Mouse (Mus musculus) liver, adult 2 months (tissue): Measurements from ENCODE around the gene Gm10721. TPM values are rescaled to one million over a fixed set of nuclear protein-coding genes. Genes with fewer than 3 reads are reported as not detected.
"Not testable (repeated sequence)": the region's sequence is repeated elsewhere in the genome, so short reads cannot be mapped to it uniquely, and the experiment has no call there.

Source experiments
- DNase-seq: peaks from one replicate; pipeline ENCODE4 v3.0.0-alpha.2; 2011; ENCODE audit warnings: low read depth, low spot score; ENCODE audit errors: extremely low read depth
- H3K27ac ChIP-seq: fragments of 200-500 bp; replicated peaks from 2 replicates; pipeline ENCODE4 v1.5.1; 2012; ENCODE audit warnings: low read depth, mild to moderate bottlenecking, control low read depth, inconsistent platforms, low read length; ENCODE audit not compliant: insufficient read depth
- H3K27me3 ChIP-seq: fragments of 200-500 bp; 2 replicates; pipeline ENCODE4 v1.6.1; 2012; ENCODE audit warnings: mild to moderate bottlenecking, moderate library complexity, low read length, inconsistent platforms; ENCODE audit not compliant: control insufficient read depth, insufficient read depth
- H3K36me3 ChIP-seq: fragments of 200-500 bp; 2 replicates; pipeline ENCODE4 v1.6.1; 2012; ENCODE audit warnings: low read length, inconsistent platforms; ENCODE audit not compliant: control insufficient read depth, insufficient read depth
- H3K4me1 ChIP-seq: fragments of 200-500 bp; 2 replicates; pipeline ENCODE4 v1.6.1; 2011; ENCODE audit warnings: low read length; ENCODE audit not compliant: control insufficient read depth, insufficient read depth
- H3K4me3 ChIP-seq: fragments of 200-500 bp; 2 replicates; pipeline ENCODE4 v1.5.1; 2011; ENCODE audit warnings: low read depth, mild to moderate bottlenecking, control low read depth, low read length, moderate library complexity; ENCODE audit not compliant: insufficient read depth
- H3K79me2 ChIP-seq: fragments of 200-500 bp; 2 replicates; pipeline ENCODE4 v1.6.1; 2012; ENCODE audit warnings: inconsistent platforms, mild to moderate bottlenecking, low read length, moderate library complexity; ENCODE audit not compliant: control insufficient read depth, insufficient read depth
- H3K9ac ChIP-seq: fragments of 200-500 bp; 2 replicates; pipeline ENCODE4 v1.6.1; 2012; ENCODE audit warnings: low read depth, mild to moderate bottlenecking, control low read depth, inconsistent platforms, low read length
- WGBS: fragments of 180-500 bp; shearing (Covaris S2); methylation state at CpG from one replicate; pipeline ENCODE4 v1.1.7; 2018; 5-methylcytosine and 5-hydroxymethylcytosine counted together
- polyA plus RNA-seq: library from polyadenylated mRNA; depleted of rRNA; stranded (reverse); fragments of >200 nt; gene quantifications from 2 replicates; pipeline ENCODE4 v1.2.3, GENCODE M21; 2012
- total RNA-seq: library from RNA; depleted of rRNA; stranded (reverse); fragments of >200 nt; gene quantifications from 2 replicates; pipeline ENCODE4 v1.2.3, GENCODE M21; 2014

Gene Gm10721
- total and polyA plus RNA-seq, 2 experiments = not detected

DNA sequence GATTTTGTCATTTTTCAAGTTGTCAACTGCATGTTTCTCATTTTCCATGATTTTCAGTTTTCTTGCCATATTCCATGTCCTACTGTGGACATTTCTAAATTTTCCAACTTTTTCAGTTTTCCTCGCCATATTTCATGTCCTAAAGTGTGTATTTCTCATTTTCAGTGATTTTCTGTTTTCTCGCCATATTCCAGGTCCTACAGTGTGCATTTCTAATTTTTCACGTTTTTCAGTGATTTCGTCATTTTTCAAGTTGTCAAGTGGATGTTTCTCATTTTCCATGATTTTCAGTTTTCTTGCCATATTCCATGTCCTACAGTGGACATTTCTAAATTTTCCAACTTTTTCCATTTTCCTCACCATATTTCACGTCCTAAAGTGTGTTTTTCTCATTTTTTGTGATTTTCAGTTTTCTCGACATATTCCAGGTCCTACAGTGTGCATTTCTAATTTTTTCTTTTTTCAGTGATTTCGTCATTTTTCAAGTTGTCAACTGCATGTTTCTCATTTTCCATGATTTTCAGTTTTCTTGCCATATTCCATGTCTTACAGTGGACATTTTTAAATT is 802 bp upstream of the Gm10721 start:
- not testable (repeated sequence) for H3K27ac ChIP-seq, H3K4me3 ChIP-seq, H3K4me1 ChIP-seq, H3K36me3 ChIP-seq, H3K79me2 ChIP-seq, H3K27me3 ChIP-seq, DNase-seq, H3K9ac ChIP-seq
- 86% methylated on average over 3 of the region's 7 CpGs for WGBS

DNA sequence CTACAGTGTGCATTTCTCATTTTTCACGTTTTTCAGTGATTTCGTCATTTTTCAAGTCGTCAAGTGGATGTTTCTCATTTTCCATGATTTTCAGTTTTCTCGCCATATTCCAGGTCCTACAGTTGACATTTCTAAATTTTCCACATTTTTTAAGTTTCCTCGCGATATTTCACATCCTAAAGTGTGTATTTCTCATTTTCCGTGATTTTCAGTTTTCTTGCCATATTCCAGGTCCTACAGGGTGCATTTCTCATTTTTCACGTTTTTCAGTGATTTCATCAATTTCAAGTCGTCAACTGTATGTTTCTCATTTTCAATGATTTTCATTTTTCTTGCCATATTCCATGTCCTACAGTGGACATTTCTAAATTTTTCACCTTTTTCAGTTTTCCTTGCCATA is 2.4 kb downstream of the Gm10721 start, which contains the start of gene Gm10720:
Gm10720 (plus strand) TSS at position 301 of the 400 bp plus-strand sequence.
- WGBS = 66% methylated on average over 5 of the region's 9 CpGs
- H3K27me3 ChIP-seq, H3K36me3 ChIP-seq, H3K4me3 ChIP-seq, H3K4me1 ChIP-seq, H3K9ac ChIP-seq, DNase-seq, H3K27ac ChIP-seq, H3K79me2 ChIP-seq: not testable (repeated sequence)

DNA sequence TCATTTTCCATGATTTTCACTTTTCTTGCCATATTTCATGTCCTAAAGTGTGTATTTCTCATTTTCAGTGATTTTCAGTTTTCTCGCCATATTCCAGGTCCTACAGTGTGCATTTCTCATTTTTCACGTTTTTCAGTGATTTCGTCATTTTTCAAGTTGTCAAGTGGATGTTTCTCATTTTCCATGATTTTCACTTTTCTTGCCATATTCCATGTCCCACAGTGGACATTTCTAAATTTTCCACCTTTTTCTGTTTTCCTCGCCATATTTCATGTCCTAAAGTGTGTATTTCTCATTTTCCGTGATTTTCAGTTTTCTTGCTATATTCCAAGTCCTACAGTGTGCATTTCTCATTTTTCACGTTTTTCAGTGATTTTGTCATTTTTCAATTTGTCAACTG is 3.0 kb downstream of the Gm10721 start:
- not testable (repeated sequence) for H3K4me3 ChIP-seq, H3K27ac ChIP-seq, H3K4me1 ChIP-seq, H3K27me3 ChIP-seq, H3K9ac ChIP-seq, DNase-seq, H3K79me2 ChIP-seq, H3K36me3 ChIP-seq
- WGBS = 79% methylated on average over 6 of the region's 6 CpGs

DNA sequence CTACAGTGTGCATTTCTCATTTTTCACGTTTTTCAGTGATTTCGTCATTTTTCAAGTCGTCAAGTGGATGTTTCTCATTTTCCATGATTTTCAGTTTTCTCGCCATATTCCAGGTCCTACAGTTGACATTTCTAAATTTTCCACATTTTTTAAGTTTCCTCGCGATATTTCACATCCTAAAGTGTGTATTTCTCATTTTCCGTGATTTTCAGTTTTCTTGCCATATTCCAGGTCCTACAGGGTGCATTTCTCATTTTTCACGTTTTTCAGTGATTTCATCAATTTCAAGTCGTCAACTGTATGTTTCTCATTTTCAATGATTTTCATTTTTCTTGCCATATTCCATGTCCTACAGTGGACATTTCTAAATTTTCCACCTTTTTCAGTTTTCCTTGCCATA is 4.2 kb downstream of the Gm10721 start, which contains the start of gene Gm10719:
Gm10719 (plus strand) TSS at position 301 of the 400 bp plus-strand sequence.
- WGBS = 69% methylated on average over 1 of the region's 9 CpGs

DNA sequence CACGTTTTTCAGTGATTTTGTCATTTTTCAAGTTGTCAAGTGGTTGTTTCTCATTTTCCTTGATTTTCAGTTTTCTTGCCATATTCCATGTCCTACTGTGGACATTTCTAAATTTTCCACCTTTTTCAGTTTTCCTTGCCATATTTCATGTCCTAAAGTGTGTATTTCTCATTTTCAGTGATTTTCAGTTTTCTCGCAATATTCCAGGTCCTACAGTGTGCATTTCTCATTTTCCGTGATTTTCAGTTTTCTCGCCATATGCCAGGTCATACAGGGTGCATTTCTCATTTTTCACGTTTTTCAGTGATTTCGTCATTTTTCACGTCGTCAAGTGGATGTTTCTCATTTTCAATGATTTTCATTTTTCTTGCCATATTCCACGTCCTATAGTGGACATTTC is 6.0 kb downstream of the Gm10721 start:
- not testable (repeated sequence) for H3K79me2 ChIP-seq, DNase-seq, H3K9ac ChIP-seq, H3K36me3 ChIP-seq, H3K27me3 ChIP-seq, H3K27ac ChIP-seq, H3K4me3 ChIP-seq, H3K4me1 ChIP-seq
- 63% methylated on average over 9 of the region's 9 CpGs for WGBS

More for the DNA sequence above, 4.2 kb downstream of the Gm10721 start, which contains the start of gene Gm10719:
- not testable (repeated sequence) for H3K9ac ChIP-seq, H3K4me1 ChIP-seq, H3K36me3 ChIP-seq, H3K27me3 ChIP-seq, DNase-seq, H3K4me3 ChIP-seq, H3K79me2 ChIP-seq, H3K27ac ChIP-seq

DNA sequence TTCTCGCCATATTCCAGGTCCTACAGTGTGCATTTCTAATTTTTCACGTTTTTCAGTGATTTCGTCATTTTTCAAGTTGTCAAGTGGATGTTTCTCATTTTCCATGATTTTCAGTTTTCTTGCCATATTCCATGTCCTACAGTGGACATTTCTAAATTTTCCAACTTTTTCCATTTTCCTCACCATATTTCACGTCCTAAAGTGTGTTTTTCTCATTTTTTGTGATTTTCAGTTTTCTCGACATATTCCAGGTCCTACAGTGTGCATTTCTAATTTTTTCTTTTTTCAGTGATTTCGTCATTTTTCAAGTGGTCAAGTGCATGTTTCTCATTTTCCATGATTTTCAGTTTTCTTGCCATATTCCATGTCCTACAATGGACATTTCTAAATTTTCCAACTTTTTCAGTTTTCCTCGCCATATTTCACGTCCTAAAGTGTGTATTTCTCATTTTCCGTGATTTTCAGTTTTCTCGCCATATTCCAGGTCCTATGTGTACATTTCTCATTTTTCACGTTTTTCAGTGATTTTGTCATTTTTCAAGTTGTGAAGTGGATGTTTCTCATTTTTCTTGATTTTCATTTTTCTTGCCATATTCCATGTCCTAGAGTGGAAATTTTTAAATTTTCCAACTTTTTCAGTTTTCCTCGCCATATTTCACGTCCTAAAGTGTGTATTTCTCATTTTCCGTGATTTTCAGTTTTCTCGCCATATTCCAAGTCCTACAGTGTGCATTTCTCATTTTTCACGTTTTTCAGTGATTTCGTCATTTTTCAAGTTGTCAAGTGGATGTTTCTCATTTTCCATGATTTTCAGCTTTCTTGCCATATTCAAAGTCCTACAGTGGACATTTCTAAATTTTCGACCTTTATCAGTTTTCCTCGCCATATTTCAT is 7.1 kb downstream of the Gm10721 start:
- not testable (repeated sequence) for H3K9ac ChIP-seq, H3K4me1 ChIP-seq, H3K4me3 ChIP-seq, DNase-seq, H3K27me3 ChIP-seq, H3K36me3 ChIP-seq, H3K27ac ChIP-seq, H3K79me2 ChIP-seq
- 79% methylated on average over 17 of the region's 19 CpGs for WGBS

DNA sequence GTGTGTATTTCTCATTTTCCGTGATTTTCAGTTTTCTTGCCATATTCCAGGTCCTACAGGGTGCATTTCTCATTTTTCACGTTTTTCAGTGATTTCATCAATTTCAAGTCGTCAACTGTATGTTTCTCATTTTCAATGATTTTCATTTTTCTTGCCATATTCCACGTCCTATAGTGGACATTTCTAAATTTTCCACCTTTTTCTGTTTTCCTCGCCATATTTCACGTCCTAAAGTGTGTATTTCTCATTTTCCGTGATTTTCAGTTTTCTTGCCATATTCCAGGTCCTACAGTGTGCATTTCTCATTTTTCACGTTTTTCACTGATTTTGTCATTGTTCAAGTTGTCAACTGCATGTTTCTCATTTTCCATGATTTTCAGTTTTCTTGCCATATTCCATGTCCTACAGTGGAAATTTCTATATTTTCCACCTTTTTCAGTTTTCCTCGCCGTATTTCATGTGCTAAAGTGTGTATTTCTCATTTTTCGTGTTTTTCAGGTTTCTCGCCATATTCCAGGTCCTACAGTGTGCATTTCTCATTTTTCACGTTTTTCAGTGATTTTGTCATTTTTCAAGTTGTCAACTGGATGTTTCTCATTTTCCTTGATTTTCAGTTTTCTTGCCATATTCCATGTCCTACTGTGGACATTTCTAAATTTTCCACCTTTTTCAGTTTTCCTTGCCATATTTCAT is 9.5 kb downstream of the Gm10721 start:
- H3K36me3 ChIP-seq, H3K9ac ChIP-seq, H3K27ac ChIP-seq, H3K4me3 ChIP-seq, H3K79me2 ChIP-seq, H3K4me1 ChIP-seq, H3K27me3 ChIP-seq: not testable (repeated sequence)
- WGBS = 74% methylated on average over 11 of the region's 13 CpGs
- peak; percentile 31 for DNase-seq

DNA sequence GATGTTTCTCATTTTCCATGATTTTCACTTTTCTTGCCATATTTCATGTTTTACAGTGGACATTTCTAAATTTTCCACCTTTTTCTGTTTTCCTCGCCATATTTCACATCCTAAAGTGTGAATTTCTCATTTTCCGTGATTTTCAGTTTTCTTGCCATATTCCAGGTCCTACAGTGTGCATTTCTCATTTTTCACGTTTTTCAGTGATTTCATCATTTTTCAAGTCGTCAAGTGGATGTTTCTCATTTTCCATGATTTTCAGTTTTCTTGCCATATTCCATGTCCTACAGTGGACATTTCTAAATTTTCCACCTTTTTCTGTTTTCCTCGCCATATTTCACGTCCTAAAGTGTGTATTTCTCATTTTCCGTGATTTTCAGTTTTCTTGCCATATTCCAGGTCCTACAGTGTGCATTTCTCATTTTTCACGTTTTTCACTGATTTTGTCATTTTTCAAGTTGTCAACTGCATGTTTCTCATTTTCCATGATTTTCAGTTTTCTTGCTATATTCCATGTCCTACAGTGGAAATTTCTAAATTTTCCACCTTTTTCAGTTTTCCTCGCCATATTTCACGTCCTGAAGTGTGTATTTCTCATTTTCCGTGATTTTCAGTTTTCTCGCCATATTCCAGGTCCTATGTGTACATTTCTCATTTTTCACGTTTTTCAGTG is 10.5 kb downstream of the Gm10721 start, which contains the start of gene Gm10718:
Gm10718 (plus strand) TSS at position 236 of the 673 bp plus-strand sequence.
- 79% methylated on average over 12 of the region's 13 CpGs for WGBS
- DNase-seq = not testable (repeated sequence)

More for the DNA sequence above, 10.5 kb downstream of the Gm10721 start, which contains the start of gene Gm10718:
- not testable (repeated sequence) for H3K4me1 ChIP-seq, H3K36me3 ChIP-seq, H3K79me2 ChIP-seq, H3K27ac ChIP-seq, H3K27me3 ChIP-seq, H3K9ac ChIP-seq, H3K4me3 ChIP-seq
